Mouse (Mus musculus): ENCODE results near the gene Olfr1246.
"Not testable (repeated sequence)": the region's sequence is repeated elsewhere in the genome, so short reads cannot be mapped to it uniquely, and the experiment has no call there.

Gene Olfr1246

GRCm38 (mm10) chr2:89593057-89593456, at the start of gene Olfr1246:
Gene Olfr1246 (minus strand): TSS chr2:89593157.
- no peak for DNase-seq (ENCODE audit: extremely low spot score, low spot score)

DNA sequence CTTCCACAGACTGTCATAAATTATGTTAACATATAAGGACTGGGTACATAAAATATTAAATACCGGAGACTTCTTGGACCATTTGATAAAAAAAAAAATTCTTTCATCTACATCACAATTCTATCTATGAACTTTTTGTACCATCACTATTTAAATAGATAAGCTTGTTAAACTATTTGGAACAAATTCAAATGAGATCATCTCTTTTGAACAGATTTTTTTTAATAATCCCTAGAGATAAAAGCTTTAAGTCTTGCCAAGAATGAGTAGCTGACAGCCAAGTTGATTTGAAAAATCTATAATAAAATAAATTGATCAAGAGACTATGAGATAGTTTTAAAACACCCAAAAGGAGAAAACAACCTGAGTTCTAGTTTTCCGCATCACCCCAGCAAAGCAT, 41.9 kb upstream of the Olfr1246 start, which contains the start of gene Olfr1249:
Olfr1249 (minus strand) TSS at position 101 of the 400 bp plus-strand sequence.
- no peak for DNase-seq (ENCODE audit: extremely low spot score, low spot score)

- not testable (repeated sequence) for DNase-seq (ENCODE audit: extremely low spot score, low spot score)
These were observed 25.2 kb upstream of the Olfr1246 start, which contains the start of gene Olfr1248 for GRCm38 (mm10) chr2:89618145-89618544. Gene Olfr1248 (minus strand): TSS chr2:89618245.

DNA sequence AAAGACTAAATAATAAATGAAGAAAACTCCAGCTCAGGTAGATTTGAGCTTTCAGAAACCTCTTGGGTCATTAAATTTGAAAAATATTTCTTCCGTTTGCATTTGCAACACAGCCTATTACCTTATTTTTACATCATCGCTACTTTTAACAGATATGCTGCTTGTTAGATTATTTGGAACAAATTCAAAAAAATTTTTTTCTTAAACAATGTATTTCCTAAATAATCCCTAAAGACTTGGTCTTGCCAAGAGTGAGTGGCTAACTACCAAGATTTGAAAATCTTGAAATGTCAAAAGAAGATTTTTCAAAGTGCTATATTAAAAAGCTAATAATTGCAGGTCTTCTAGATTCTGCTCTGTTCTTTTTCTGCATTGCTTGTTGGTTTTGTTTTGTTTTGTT, 21.1 kb upstream of the Olfr1246 start, which contains the start of gene Olfr1247:
Olfr1247 (minus strand) TSS at position 101 of the 400 bp plus-strand sequence.
- DNase-seq (ENCODE audit: extremely low spot score, low spot score), result no peak

DNA sequence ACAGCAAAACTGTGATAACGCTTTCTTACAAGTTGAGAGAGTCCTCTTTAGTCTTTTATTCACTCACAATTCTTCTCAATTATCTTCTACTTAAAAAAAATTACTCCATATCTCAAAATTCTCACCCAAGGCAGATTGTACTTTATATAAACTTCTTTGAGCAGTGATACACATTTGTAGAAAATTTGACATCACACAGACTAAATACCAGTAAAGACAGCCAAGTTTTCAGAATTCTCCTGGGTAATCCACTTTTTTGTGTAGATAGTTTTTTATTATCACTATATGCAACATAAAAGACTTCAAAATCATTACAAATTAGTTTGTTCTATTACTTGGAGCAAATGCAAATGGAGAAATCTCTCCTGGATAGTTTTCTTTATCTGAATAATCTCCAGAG, 14.6 kb downstream of the Olfr1246 start, which contains the start of gene Olfr1245:
Olfr1245 (minus strand) TSS at position 101 of the 400 bp plus-strand sequence.
- DNase-seq (ENCODE audit: extremely low spot score, low spot score), result no peak

DNA sequence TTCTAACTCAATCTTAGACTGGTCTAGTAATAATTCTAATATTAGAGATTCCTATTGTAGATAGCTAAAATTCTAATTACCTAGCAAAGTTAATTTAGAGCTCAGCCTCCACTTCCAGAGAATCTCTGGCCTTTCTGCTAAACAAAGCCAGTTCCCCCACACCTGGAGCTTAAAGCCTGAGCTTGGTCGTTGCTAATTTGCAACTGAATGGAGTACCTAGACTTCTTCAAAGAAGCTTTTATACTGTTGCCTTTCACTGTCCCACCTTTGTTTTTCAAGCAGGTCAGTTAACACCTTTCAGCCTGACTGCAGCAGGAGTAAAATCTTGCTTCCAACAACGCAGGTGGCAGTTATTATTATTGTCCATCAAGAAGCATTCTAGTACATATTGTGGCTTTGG, 30.3 kb downstream of the Olfr1246 start:
- not testable (repeated sequence) for DNase-seq (ENCODE audit: extremely low spot score, low spot score)

- DNase-seq (ENCODE audit: extremely low spot score, low spot score), result no peak
These were observed 48.4 kb downstream of the Olfr1246 start for GRCm38 (mm10) chr2:89544516-89544915.

DNA sequence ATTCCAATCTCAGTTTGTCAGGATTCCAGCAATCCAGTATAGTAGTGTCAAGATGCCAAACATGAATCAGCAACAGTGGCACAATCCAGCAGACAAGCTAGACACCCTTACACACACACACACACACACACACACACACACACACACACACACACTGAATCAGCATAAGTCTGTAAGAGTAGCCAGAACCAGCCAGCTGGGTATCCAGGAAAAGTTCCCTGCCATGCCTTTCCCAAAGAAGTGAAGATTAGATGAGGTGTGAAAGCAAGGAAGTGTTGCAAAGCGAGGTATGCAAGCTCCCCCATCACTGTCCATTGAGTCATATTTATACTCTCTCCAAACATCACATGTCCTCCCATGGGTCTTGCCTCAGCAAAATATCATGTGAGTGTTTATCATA, 53.0 kb downstream of the Olfr1246 start:
- no peak for DNase-seq (ENCODE audit: extremely low spot score, low spot score)

Measured in neural tube, embryonic 10.5 days (tissue).